Mouse (Mus musculus) kidney, embryonic 16.5 days (tissue): ENCODE measurements around the gene H2-DMa. TPM values are rescaled to one million over a fixed set of nuclear protein-coding genes. Genes with fewer than 3 reads are reported as not detected.

Source experiments
- ATAC-seq: fragments of 200-750 bp; cut with Nextera tagmentation; 2 replicates; pipeline ENCODE4 v1.8.0; 2017; ENCODE audit warnings: moderate TSS enrichment; ENCODE audit not compliant: low FRiP score, low TSS enrichment
- H3K27ac ChIP-seq: fragments of 300-500 bp; sonication (generic); 2 replicates; pipeline ENCODE4 v1.5.1; 2014; ENCODE audit warnings: low read length
- H3K27me3 ChIP-seq: fragments of 300-500 bp; sonication (generic); 2 replicates; pipeline ENCODE4 v1.6.1; 2014; ENCODE audit warnings: low read length, control low read depth, mixed read lengths; ENCODE audit not compliant: insufficient read depth
- H3K36me3 ChIP-seq: fragments of 300-500 bp; sonication (generic); 2 replicates; pipeline ENCODE4 v1.6.1; 2014; ENCODE audit warnings: low read length, control low read depth, mixed read lengths; ENCODE audit not compliant: insufficient read depth
- H3K4me1 ChIP-seq: fragments of 300-500 bp; sonication (generic); 2 replicates; pipeline ENCODE4 v1.6.1; 2014; ENCODE audit warnings: low read length, control low read depth, mixed read lengths; ENCODE audit not compliant: insufficient read depth
- H3K4me2 ChIP-seq: fragments of 300-500 bp; sonication (generic); replicated peaks from 2 replicates; pipeline ENCODE4 v1.6.1; 2014; ENCODE audit warnings: low read depth, low read length
- H3K4me3 ChIP-seq: fragments of 300-500 bp; sonication (generic); 2 replicates; pipeline ENCODE4 v1.5.1; 2014; ENCODE audit warnings: mild to moderate bottlenecking, low read length
- H3K9ac ChIP-seq: fragments of 300-500 bp; sonication (generic); replicated peaks from 2 replicates; pipeline ENCODE4 v1.6.1; 2014; ENCODE audit warnings: low read length
- H3K9me3 ChIP-seq: fragments of 300-500 bp; sonication (generic); 2 replicates; pipeline ENCODE4 v1.6.1; 2016; ENCODE audit warnings: low read length, control low read depth
- WGBS: fragments of 180-500 bp; shearing (Covaris S2); extraction: QIAGEN DNeasy Blood & Tissue Kit; methylation state at CpG from one replicate; pipeline ENCODE4 v1.1.7; 2014; 5-methylcytosine and 5-hydroxymethylcytosine counted together
- polyA plus RNA-seq: library from polyadenylated mRNA; unstranded; fragments of >200 nt; fragmentation: Nextera tagmentation; extraction: Ambion mirVana; gene quantifications from 2 replicates; pipeline ENCODE4 v1.2.1, GENCODE M21; 2015

The H2-DMa gene
- polyA plus RNA-seq, 1 experiment from 2014 or later = 19.0 TPM

GRCm38 (mm10) chr17:34090923-34091322 is 28.4 kb upstream of the H2-DMa start:
- Histone ChIP-seq H3K4me1 (peaks cover 5% of the 10 kb centered on the region), H3K27me3 (no peaks in the 10 kb centered on the region), H3K27ac (no peak overlapping the region), H3K4me3 (no peak overlapping the region), H3K4me2 (no peak overlapping the region), H3K9ac (no peak overlapping the region), H3K9me3 (0 out of 2 replicates have a peak, but pooled peaks cover 4% of the 10 kb centered on the region), H3K36me3 (no peaks in the 10 kb centered on the region)
- 64% methylated on average over 7 of the region's 7 CpGs for WGBS
- ATAC-seq = no peak

- Histone ChIP-seq H3K9me3 (0 out of 2 replicates have a peak, but pooled peaks cover 4% of the 10 kb centered on the region), H3K4me3 (no peak within 1 kb of the TSS), H3K36me3 (no peaks in the 10 kb centered on the region), H3K27me3 (no peaks in the 10 kb centered on the region), H3K9ac (no peak within 1 kb of the TSS), H3K4me2 (no peak within 1 kb of the TSS), H3K4me1 (peaks cover 5% of the 10 kb centered on the region), H3K27ac (no peak within 1 kb of the TSS)
- 31% methylated on average over 11 of the region's 11 CpGs for WGBS
- ATAC-seq = no peak
Observed at GRCm38 (mm10) chr17:34092197-34092875, 27.0 kb upstream of the H2-DMa start, which contains the start of gene H2-Oa. Gene H2-Oa, plus strand, starts transcription at chr17:34092340.

- Histone ChIP-seq H3K4me1 (peaks cover 5% of the 10 kb centered on the region), H3K9me3 (0 out of 2 replicates have a peak, but pooled peaks cover 4% of the 10 kb centered on the region), H3K27ac (no peak overlapping the region), H3K27me3 (no peaks in the 10 kb centered on the region), H3K36me3 (no peaks in the 10 kb centered on the region), H3K4me3 (no peak overlapping the region), H3K4me2 (peak overlapping the region; percentile 14; the same call in 1 of the 2 replicates), H3K9ac (no peak overlapping the region)
- 32% methylated on average over 7 of the region's 7 CpGs for WGBS
- peak; percentile 88 for ATAC-seq
Observed at GRCm38 (mm10) chr17:34093199-34093874, 26.0 kb upstream of the H2-DMa start.

GRCm38 (mm10) chr17:34094283-34095035 is 24.9 kb upstream of the H2-DMa start:
- 86% methylated on average over 27 of the region's 27 CpGs for WGBS
- H3K4me1 ChIP-seq = peaks cover 5% of the 10 kb centered on the region
- H3K4me2 ChIP-seq = no peak overlapping the region
- H3K9me3 ChIP-seq = 0 out of 2 replicates have a peak, but pooled peaks cover 4% of the 10 kb centered on the region
- no peaks in the 10 kb centered on the region for H3K27me3 ChIP-seq
- ATAC-seq = no peak
- no peaks in the 10 kb centered on the region for H3K36me3 ChIP-seq
- H3K27ac ChIP-seq = no peak overlapping the region
- no peak overlapping the region for H3K9ac ChIP-seq
- H3K4me3 ChIP-seq = no peak overlapping the region

GRCm38 (mm10) chr17:34096497-34097010 is 22.8 kb upstream of the H2-DMa start:
- H3K27ac ChIP-seq = no peak overlapping the region
- H3K4me1 ChIP-seq = peaks cover 5% of the 10 kb centered on the region
- H3K27me3 ChIP-seq = no peaks in the 10 kb centered on the region
- no peak overlapping the region for H3K9ac ChIP-seq
- H3K4me3 ChIP-seq = no peak overlapping the region
- H3K4me2 ChIP-seq = no peak overlapping the region
- 0 out of 2 replicates have a peak, but pooled peaks cover 4% of the 10 kb centered on the region for H3K9me3 ChIP-seq
- WGBS = 76% methylated on average over 3 of the region's 3 CpGs
- no peaks in the 10 kb centered on the region for H3K36me3 ChIP-seq
- ATAC-seq = no peak

GRCm38 (mm10) chr17:34097272-34097671 is 22.1 kb upstream of the H2-DMa start:
- Histone ChIP-seq H3K36me3 (no peaks in the 10 kb centered on the region), H3K9me3 (0 out of 2 replicates have a peak, but pooled peaks cover 4% of the 10 kb centered on the region)
- 55% methylated on average over 5 of the region's 5 CpGs for WGBS

GRCm38 (mm10) chr17:34098709-34099479 is 20.4 kb upstream of the H2-DMa start:
- Histone ChIP-seq H3K36me3 (no peaks in the 10 kb centered on the region), H3K27ac (no peak overlapping the region), H3K9me3 (0 out of 2 replicates have a peak, but pooled peaks cover 4% of the 10 kb centered on the region), H3K4me3 (no peak overlapping the region), H3K4me2 (no peak overlapping the region), H3K4me1 (0 out of 2 replicates have a peak, but pooled peaks cover 3% of the 10 kb centered on the region), H3K27me3 (no peaks in the 10 kb centered on the region), H3K9ac (no peak overlapping the region)
- 44% methylated on average over 10 of the region's 10 CpGs for WGBS
- 0 out of 2 replicates have a peak, but pooled peaks have one; percentile 42 for ATAC-seq

More at GRCm38 (mm10) chr17:34097272-34097671, 22.1 kb upstream of the H2-DMa start:
- Histone ChIP-seq H3K4me1 (peaks cover 8% of the 10 kb centered on the region), H3K4me3 (no peak overlapping the region), H3K27ac (no peak overlapping the region), H3K27me3 (no peaks in the 10 kb centered on the region), H3K9ac (no peak overlapping the region), H3K4me2 (no peak overlapping the region)
- no peak for ATAC-seq

- WGBS = 51% methylated on average over 5 of the region's 5 CpGs
Observed at GRCm38 (mm10) chr17:34099531-34099930, 19.8 kb upstream of the H2-DMa start.

GRCm38 (mm10) chr17:34101185-34101584 is 18.2 kb upstream of the H2-DMa start:
- no peak overlapping the region for H3K4me3 ChIP-seq
- H3K9me3 ChIP-seq = peaks cover 2% of the 10 kb centered on the region; the same call in 1 of the 2 replicates
- 0 out of 2 replicates have a peak, but pooled peaks cover 3% of the 10 kb centered on the region for H3K4me1 ChIP-seq
- H3K27ac ChIP-seq = no peak overlapping the region
- 34% methylated on average over 5 of the region's 5 CpGs for WGBS
- no peak overlapping the region for H3K4me2 ChIP-seq
- no peaks in the 10 kb centered on the region for H3K36me3 ChIP-seq
- no peak overlapping the region for H3K9ac ChIP-seq
- no peaks in the 10 kb centered on the region for H3K27me3 ChIP-seq
- ATAC-seq = 0 out of 2 replicates have a peak, but pooled peaks have one; percentile 42

More at GRCm38 (mm10) chr17:34099531-34099930, 19.8 kb upstream of the H2-DMa start:
- Histone ChIP-seq H3K4me3 (no peak overlapping the region), H3K9ac (no peak overlapping the region), H3K27me3 (no peaks in the 10 kb centered on the region), H3K27ac (no peak overlapping the region), H3K9me3 (no peaks in the 10 kb centered on the region), H3K4me1 (0 out of 2 replicates have a peak, but pooled peaks cover 3% of the 10 kb centered on the region), H3K36me3 (no peaks in the 10 kb centered on the region), H3K4me2 (no peak overlapping the region)
- ATAC-seq = no peak
